Mouse (Mus musculus) kidney, adult 11 months (tissue): ENCODE results near the gene Tbc1d24.
"Not testable (repeated sequence)": the region's sequence is repeated elsewhere in the genome, so short reads cannot be mapped to it uniquely, and the experiment has no call there.

Experiments used
- DNase-seq: peaks from one replicate; pipeline ENCODE4 v3.0.0; 2022

The Tbc1d24 gene

DNA sequence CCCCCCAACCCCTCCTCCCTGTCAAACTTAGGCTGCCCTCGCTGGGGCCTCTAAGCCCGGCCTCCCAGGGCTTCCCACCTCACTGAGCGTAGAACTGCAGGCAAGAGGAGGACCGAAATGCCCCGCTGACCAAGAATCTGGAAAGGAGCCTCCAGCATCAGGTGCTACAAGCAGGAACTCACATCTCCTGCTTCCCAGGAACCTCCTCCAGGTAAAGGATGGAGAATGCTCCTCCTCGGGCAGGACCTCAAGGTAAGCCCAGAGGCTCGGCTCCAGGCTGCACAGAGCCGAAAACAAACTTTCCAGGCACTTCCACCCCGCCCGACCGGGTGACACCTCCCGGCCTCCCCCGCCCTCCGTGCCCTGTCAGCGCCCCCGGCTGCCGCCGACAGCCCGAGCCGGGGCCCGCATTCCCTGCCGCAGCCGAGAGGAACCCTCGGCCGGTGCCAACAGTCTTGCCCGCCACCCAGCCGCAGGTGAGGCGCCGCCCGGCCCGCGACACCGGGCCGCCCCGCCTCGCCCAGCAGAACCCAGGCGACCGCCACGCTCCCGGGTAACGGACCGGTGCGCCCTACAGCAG, 64.4 kb downstream of the Tbc1d24 start:
- DNase-seq = peak; percentile 63

DNA sequence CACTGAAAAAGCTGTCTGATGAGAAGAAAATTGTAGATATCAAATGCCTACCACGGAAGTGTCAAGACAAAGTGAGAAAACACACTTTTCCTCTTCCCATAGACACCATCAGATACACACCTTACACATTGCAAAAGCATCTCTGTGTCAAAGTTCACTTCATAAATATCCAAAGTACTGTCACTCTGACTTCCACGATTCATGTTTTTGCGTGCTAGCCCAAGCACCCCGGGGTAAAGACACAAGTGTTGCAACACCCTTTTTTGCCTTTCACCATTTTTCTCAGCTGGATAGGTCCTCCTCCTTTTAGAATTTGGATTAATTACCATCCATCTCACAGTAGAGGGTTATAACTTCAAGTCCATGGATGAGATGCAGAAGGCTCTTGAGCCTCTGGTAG, 65.4 kb downstream of the Tbc1d24 start:
- DNase-seq = no peak

DNA sequence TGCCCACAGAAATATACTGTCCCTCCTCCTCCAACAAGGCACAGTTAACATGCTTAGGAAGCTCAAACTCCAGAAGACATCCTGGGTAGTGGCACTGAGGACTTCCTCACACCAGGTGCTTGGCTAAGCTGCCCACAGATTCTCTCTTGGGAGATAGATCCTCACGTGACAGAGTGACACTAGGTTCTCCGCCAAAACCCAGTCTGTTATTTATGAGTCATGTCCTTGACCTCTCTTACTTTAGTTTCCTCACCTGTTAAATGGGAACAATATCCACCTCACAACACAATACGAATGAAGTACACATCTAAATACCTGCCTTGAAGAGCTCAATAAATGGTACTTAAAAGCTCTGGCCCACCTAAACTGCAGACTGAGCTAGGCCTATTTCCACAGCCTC, 66.1 kb downstream of the Tbc1d24 start:
- no peak for DNase-seq

DNA sequence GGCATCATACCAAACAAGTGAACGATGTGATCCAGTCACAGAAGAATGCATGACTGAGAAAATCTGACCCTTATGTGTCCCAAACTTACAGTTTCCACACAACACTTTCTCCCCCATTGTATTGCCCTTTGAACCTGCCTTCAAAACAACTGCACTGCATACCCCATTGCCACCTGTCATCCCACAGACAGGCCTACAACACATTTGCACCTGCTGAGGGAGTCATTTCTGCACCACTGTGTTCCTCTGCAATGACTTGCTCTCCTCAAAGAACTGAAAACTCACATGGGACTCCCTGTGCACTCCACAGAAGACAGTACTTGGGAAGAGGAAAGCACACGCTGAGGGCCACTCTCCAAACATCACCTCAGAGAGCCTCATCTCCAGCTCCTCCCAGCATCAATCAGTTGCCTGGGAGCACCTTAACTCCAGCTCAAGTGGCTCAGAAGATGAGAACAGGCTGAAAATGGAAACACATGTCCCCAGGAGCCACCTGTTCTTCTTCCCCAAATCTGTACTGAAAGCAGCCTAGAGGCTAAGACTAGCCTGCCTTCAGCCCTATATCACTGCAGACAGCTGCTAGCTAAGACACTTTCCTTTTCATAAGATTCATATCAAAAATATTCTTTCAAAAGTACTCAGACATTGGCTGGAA, 68.0 kb downstream of the Tbc1d24 start:
- no peak for DNase-seq

DNA sequence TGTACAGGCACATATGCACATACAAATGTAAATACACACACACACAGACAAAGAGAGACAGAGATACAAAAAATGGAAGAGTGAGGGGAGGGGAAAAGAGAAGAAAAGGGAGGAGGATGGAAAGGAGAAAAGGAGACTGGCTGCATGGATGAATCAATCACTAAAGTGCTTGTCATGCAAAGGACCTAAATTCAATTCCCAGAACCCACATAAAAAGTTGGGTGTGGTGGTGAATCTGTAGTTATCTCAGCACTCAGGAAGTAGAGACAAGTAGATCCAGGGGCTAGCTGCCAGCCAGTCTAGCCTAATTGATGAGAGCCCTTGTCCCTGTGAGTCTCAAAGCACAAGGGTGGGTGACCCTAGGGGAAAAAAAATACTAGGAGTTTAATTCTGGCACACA, 71.3 kb downstream of the Tbc1d24 start:
- DNase-seq = no peak

DNA sequence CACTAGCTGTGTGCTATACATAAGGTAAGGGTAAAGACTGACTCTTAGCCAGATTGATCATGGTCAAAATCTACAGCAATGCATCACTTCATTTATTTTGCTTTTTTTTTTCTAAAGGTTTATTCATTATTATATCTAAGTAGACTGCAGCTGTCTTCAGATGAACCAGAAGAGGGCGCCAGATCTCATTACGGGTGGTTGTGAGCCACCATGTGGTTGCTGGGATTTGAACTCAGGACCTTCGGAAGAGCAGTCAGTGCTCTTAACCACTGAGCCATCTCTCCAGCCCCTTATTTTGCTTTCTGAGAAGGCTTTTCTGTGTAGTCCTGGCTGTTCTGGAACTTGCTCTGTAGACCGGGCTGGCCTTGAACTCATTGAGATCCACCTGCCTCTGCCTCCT, 72.4 kb downstream of the Tbc1d24 start:
- not testable (repeated sequence) for DNase-seq

DNA sequence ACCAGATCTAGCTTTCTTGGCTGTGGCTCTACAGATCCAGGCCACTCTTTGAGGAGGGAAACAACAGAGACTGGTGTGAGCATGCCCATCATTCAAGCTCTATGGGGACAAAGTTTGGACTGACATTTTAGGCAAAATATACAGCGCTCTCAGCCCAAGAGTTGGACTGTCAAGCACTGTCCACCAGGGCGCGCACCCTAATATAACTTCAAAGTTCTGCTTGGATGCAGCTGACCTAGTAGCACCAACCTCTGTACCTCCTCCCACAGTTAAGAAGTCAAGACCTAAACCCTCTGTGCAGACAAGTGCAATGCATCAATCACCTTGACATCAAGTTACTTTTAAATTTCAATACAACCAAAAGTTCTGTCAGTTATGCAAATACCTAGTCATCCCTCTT, 73.8 kb downstream of the Tbc1d24 start:
- DNase-seq = no peak

DNA sequence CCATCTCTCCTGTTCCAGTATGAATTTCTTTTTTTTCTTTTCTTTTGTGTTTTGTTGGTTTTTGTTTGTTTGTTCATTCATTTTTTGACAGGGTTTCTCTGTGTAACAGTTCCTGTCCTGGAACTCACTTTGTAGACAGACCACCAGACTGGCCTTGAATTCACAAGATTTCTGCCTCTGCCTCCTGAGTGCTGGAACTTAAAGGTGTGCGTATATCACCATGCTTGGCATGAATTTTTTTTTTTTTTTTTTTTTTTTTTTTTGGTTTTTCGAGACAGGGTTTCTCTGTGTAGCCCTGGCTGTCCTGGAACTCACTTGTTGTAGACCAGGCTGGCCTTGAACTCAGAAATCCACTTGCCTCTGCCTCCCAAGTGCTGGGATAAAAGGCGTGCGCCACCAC, 76.1 kb downstream of the Tbc1d24 start:
- DNase-seq = not testable (repeated sequence)

DNA sequence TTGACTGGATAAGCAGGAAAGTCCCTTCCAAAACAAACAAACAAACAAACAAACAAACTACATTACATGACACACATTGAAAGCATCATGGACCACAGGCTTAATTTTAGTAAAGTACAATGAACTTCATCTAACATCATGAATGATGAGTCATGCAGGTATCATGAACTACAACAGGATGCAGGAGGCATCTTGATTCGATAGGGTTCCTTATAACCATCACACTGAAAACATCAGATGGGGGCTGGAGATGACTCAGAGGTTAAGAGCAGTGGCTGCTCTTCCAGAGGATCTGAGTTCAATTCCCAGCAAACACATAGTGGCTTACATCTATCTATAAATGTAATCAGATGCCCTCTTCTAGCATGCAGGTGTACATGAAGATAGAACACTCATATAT, 77.8 kb downstream of the Tbc1d24 start:
- DNase-seq = no peak

DNA sequence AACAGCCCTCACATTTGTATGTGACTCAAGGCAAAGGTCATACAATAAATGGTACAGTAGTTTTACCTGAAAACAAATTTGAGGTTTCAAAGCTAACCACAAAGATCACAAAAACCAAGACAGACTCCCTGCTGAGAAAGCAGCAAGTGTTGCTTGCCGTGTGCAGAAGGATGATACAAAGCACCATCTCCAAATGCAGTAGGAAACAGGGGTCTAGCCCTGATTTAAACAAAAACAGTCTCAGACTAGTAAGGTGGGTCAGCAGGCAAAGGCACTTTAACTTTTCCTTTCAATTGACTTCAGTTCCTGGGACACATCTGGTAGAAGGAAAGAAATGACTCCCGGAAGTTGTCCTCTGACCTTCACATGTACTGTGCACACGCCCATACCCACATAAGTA, 78.6 kb downstream of the Tbc1d24 start:
- DNase-seq = no peak
